Mouse (Mus musculus) small intestine, adult 2 months (tissue): Measurements from ENCODE around the gene Mmp2. TPM values are rescaled to one million over a fixed set of nuclear protein-coding genes. Genes with fewer than 3 reads are reported as not detected.

Experiments
- H3K27ac ChIP-seq: fragments of 200-500 bp; 2 replicates; pipeline ENCODE4 v1.5.1; 2012; ENCODE audit warnings: low read depth, low read length, control low read depth, inconsistent platforms; ENCODE audit not compliant: insufficient read depth
- H3K27me3 ChIP-seq: fragments of 200-500 bp; 2 replicates; pipeline ENCODE4 v1.6.1; 2012; ENCODE audit warnings: mild to moderate bottlenecking, moderate library complexity, low read length, inconsistent platforms; ENCODE audit not compliant: control insufficient read depth, insufficient read depth
- H3K36me3 ChIP-seq: fragments of 200-500 bp; 2 replicates; pipeline ENCODE4 v1.6.1; 2012; ENCODE audit warnings: mild to moderate bottlenecking, low read length, control low read depth, inconsistent platforms; ENCODE audit not compliant: control insufficient read depth, insufficient read depth
- H3K4me1 ChIP-seq: fragments of 200-500 bp; 2 replicates; pipeline ENCODE4 v1.6.1; 2012; ENCODE audit warnings: low read length, inconsistent platforms, mixed read lengths; ENCODE audit not compliant: control insufficient read depth, insufficient read depth, insufficient read length
- H3K4me3 ChIP-seq: fragments of 200-500 bp; 2 replicates; pipeline ENCODE4 v1.5.1; 2012; ENCODE audit warnings: low read depth, mild to moderate bottlenecking, control low read depth, inconsistent platforms, low read length, moderate library complexity
- CTCF ChIP-seq: fragments of 200-500 bp; IDR thresholded peaks from 2 replicates; pipeline ENCODE4 v1.5.1; 2012; ENCODE audit warnings: low read depth, mild to moderate bottlenecking, control low read depth, inconsistent platforms, low read length, moderate library complexity, mixed read lengths; ENCODE audit not compliant: insufficient replicate concordance, insufficient read length; ENCODE audit errors: extremely low read depth
- POLR2A ChIP-seq: fragments of 200-500 bp; IDR thresholded peaks from 2 replicates; pipeline ENCODE4 v1.6.1; 2012; ENCODE audit warnings: low read depth, mild to moderate bottlenecking, control low read depth, inconsistent platforms, low read length, moderate library complexity
- WGBS: fragments of 180-500 bp; shearing (Covaris S2); methylation state at CpG from one replicate; pipeline ENCODE4 v1.1.7; 2018; 5-methylcytosine and 5-hydroxymethylcytosine counted together
- polyA plus RNA-seq: library from polyadenylated mRNA; depleted of rRNA; stranded (reverse); fragments of >200 nt; gene quantifications from 2 replicates; pipeline ENCODE4 v1.2.3, GENCODE M21; 2012; rRNA removed

The Mmp2 gene
- polyA plus RNA-seq, 1 experiment: 50.6 TPM

GRCm38 (mm10) chr8:92897794-92898193 is 70.7 kb downstream of the Mmp2 start:
- 48% methylated on average over 4 of the region's 4 CpGs for WGBS
- TF ChIP-seq POLR2A: no peak
- TF ChIP-seq CTCF: no peak
- H3K27ac ChIP-seq: no peak overlapping the region
- H3K4me1 ChIP-seq: no peaks in the 10 kb centered on the region
- no peaks in the 10 kb centered on the region for H3K27me3 ChIP-seq
- no peak overlapping the region for H3K4me3 ChIP-seq
- no peaks in the 10 kb centered on the region for H3K36me3 ChIP-seq

- Histone ChIP-seq H3K36me3 (no peaks in the 10 kb centered on the region), H3K4me1 (no peaks in the 10 kb centered on the region), H3K4me3 (no peak overlapping the region), H3K27me3 (no peaks in the 10 kb centered on the region), H3K27ac (no peak overlapping the region)
- TF ChIP-seq CTCF (no peak), POLR2A (no peak)
- WGBS: 87% methylated on average over 9 of the region's 9 CpGs
These were observed 72.5 kb downstream of the Mmp2 start for GRCm38 (mm10) chr8:92899590-92899989.

- H3K27me3 ChIP-seq: no peaks in the 10 kb centered on the region
- TF ChIP-seq POLR2A: no peak
- TF ChIP-seq CTCF: no peak
- no peak within 1 kb of the TSS for H3K27ac ChIP-seq
- no peaks in the 10 kb centered on the region for H3K36me3 ChIP-seq
- no peaks in the 10 kb centered on the region for H3K4me1 ChIP-seq
- 93% methylated on average over 5 of the region's 5 CpGs for WGBS
- H3K4me3 ChIP-seq: no peak within 1 kb of the TSS
These were observed 74.0 kb downstream of the Mmp2 start, which contains the start of gene Capns2 for GRCm38 (mm10) chr8:92901107-92901506. Gene Capns2 (plus strand): TSS chr8:92901407.

GRCm38 (mm10) chr8:92902981-92903380 is 75.9 kb downstream of the Mmp2 start:
- Histone ChIP-seq H3K36me3 (no peaks in the 10 kb centered on the region), H3K4me1 (no peaks in the 10 kb centered on the region), H3K4me3 (no peak overlapping the region), H3K27ac (no peak overlapping the region), H3K27me3 (no peaks in the 10 kb centered on the region)
- TF ChIP-seq CTCF: no peak
- 86% methylated on average over 2 of the region's 2 CpGs for WGBS

Other genes with a start within 250 kb of the Mmp2 start
- gene Irx6, start 153.0 kb upstream of the Mmp2 start, polyA plus RNA-seq: 0.04 TPM in 1 of 2 replicates, not detected in the other
- gene Lpcat2, start 28.0 kb downstream of the Mmp2 start, polyA plus RNA-seq: 1.3 and 2.3 TPM in 2 replicates
- gene Capns2, start 74.1 kb downstream of the Mmp2 start, polyA plus RNA-seq: not detected in 2 replicates
- gene Slc6a2, start 132.8 kb downstream of the Mmp2 start, polyA plus RNA-seq: not detected in 2 replicates
- 0.05 TPM in 1 of 2 replicates, not detected in the other for gene Ces1a, start 220.9 kb downstream of the Mmp2 start, polyA plus RNA-seq